In genomic region chr2:104603431-104603830, GRCm38 (mm10) we compare ENCODE assay signal across 25 mouse cellular contexts. TPM values are rescaled to one million over a fixed set of nuclear protein-coding genes. Genes with fewer than 3 reads are reported as not detected.
A peak's percentile ranks its signal among the peaks of the same experiment; 100 is the strongest.
DNase-seq lines count a peak whose midpoint lies in the region; ATAC-seq and TF ChIP-seq lines count a peak whose summit lies in the region.
"Had no signal": no experiment of that assay in that cellular context is flagged by ENCODE, and none has a peak within 500 bp of the region (broad histone marks: within the 10 kb centered on the region; RNA-seq: fewer than 3 reads in every experiment).

No protein-coding gene starts in this region.

- H3K4me3 ChIP-seq in liver, postnatal 0 days (ENCODE audit: low read depth, low read length) = no peak overlapping the region
- H3K4me3 ChIP-seq in ES-Bruce4 (ENCODE audit: low read depth, low read length) (no peak overlapping the region), ES-E14 (ENCODE audit: insufficient read depth in 1 of 2, low read depth in 1 of 2, low read length in 2 of 2, poor library complexity in 1 of 2, severe bottlenecking in 1 of 2) (no peak overlapping the region)
- H3K4me3 ChIP-seq: embryonic facial prominence, embryonic 13.5 days; embryonic facial prominence, embryonic 15.5 days; erythroblast, embryonic 14.5 days; forebrain, embryonic 10.5 days; forebrain, embryonic 12.5 days had no signal

- no peaks in the 10 kb centered on the region for H3K9me3 ChIP-seq in liver, postnatal 0 days (ENCODE audit: low read length)
- H3K9me3 ChIP-seq in ES-Bruce4 (replicated peaks; ENCODE audit: control insufficient read depth, insufficient read depth, low read length, poor library complexity, severe bottlenecking) (no peaks in the 10 kb centered on the region), ES-E14 (ENCODE audit: control insufficient read depth, insufficient read depth, low read depth, low read length) (no peaks in the 10 kb centered on the region)
- H3K9me3 ChIP-seq: embryonic facial prominence, embryonic 13.5 days; embryonic facial prominence, embryonic 15.5 days; forebrain, embryonic 10.5 days; forebrain, embryonic 12.5 days had no signal

- no peak for TF ChIP-seq CTCF in liver, postnatal 0 days (IDR thresholded peaks at IDR 0.05; ENCODE audit: low read depth)
- TF ChIP-seq CTCF in ES-Bruce4 (IDR thresholded peaks at IDR 0.05; ENCODE audit: low read depth, low read length) = no peak

- no peaks in the 10 kb centered on the region for H3K36me3 ChIP-seq in liver, postnatal 0 days (replicated peaks; ENCODE audit: insufficient read depth, low read length)
- H3K36me3 ChIP-seq in ES-Bruce4 (ENCODE audit: control insufficient read depth, insufficient read depth, low read length, poor library complexity, severe bottlenecking) = peaks cover 8% of the 10 kb centered on the region
- peaks cover 2% of the 10 kb centered on the region; the same call in 1 of the 2 replicates for H3K36me3 ChIP-seq in ES-E14 (ENCODE audit: control insufficient read depth, insufficient read depth, low read length, poor library complexity, severe bottlenecking)

- 48% methylated on average over 1 of the region's 1 CpGs for WGBS in liver, postnatal 0 days (ENCODE audit: insufficient replicate concordance)

- TF ChIP-seq POLR2A in ES-Bruce4 (IDR thresholded peaks at IDR 0.05; ENCODE audit: insufficient read depth, low read length) = no peak

- H3K9ac ChIP-seq in liver, postnatal 0 days (replicated peaks) = no peak overlapping the region
- H3K9ac ChIP-seq in ES-Bruce4 (ENCODE audit: low read depth, poor library complexity, severe bottlenecking) (no peak overlapping the region), ES-E14 (ENCODE audit: insufficient read depth, low read depth, low read length, poor library complexity, severe bottlenecking) (no peak overlapping the region)
- H3K9ac ChIP-seq: embryonic facial prominence, embryonic 13.5 days; embryonic facial prominence, embryonic 15.5 days; forebrain, embryonic 12.5 days had no signal

- ATAC-seq in liver, postnatal 0 days = 0 out of 2 replicates have a peak, but pooled peaks have one; percentile 38
- ATAC-seq in megakaryocyte progenitor cell, adult 5-6 weeks (replicated peaks; ENCODE audit: poor library complexity) = no peak
- ATAC-seq: forebrain, embryonic 14.5 days; forebrain, embryonic 16.5 days had no signal

- in situ Hi-C loops in ES-E14 (cut with MboI; ENCODE audit: low sequenced_read_pairs in 2 of 2, unreplicated experiment in 2 of 2) = no loop called here

- no peak for DNase-seq in liver, postnatal 0 days
- no peak for DNase-seq in liver
- DNase-seq in ES-E14 (ENCODE audit: low read depth, low spot score) = no peak
- DNase-seq in NIH3T3 (ENCODE audit: low read depth) = peak; percentile 21
- DNase-seq in heart, adult 18-20 months = no peak
- DNase-seq in kidney, postnatal 14 days = no peak
- DNase-seq: adrenal gland, adult 2 months; adrenal gland, postnatal 10 days; adrenal gland, postnatal 25 days; cerebellum, adult 11 months; cerebellum, adult 18-20 months; cerebellum, adult 8-10 months; cerebellum, adult 9-11 months; cerebellum, postnatal 14 days; cerebellum, postnatal 36 days; embryo, embryonic 11 days had no signal

- peak overlapping the region; percentile 13; the same call in 1 of the 2 replicates for H3K27ac ChIP-seq in liver, postnatal 0 days (ENCODE audit: low read depth)
- peak overlapping the region; percentile 51 for H3K27ac ChIP-seq in ES-Bruce4 (ENCODE audit: insufficient read depth, low read length)
- no peak overlapping the region; the same call in 1 of the 2 replicates for H3K27ac ChIP-seq in ES-E14 (ENCODE audit: insufficient read depth, low read depth, low read length, poor library complexity, severe bottlenecking)
- H3K27ac ChIP-seq: embryonic facial prominence, embryonic 13.5 days; embryonic facial prominence, embryonic 15.5 days; forebrain, embryonic 10.5 days; forebrain, embryonic 12.5 days had no signal

- TF ChIP-seq EP300 in liver, postnatal 0 days (IDR thresholded peaks at IDR 0.05; ENCODE audit: low read depth) = no peak
- TF ChIP-seq EP300 in ES-Bruce4 (IDR thresholded peaks at IDR 0.05; ENCODE audit: insufficient read depth, low read depth, low read length) = no peak

- no peaks in the 10 kb centered on the region for H3K27me3 ChIP-seq in liver, postnatal 0 days (ENCODE audit: insufficient read depth, low read length)
- H3K27me3 ChIP-seq in ES-Bruce4 (ENCODE audit: control insufficient read depth, insufficient read depth, low read length, poor library complexity, severe bottlenecking) = no peaks in the 10 kb centered on the region
- H3K27me3 ChIP-seq: embryonic facial prominence, embryonic 13.5 days; embryonic facial prominence, embryonic 15.5 days; forebrain, embryonic 12.5 days had no signal

- no peak overlapping the region for H3K4me2 ChIP-seq in liver, postnatal 0 days (ENCODE audit: low read depth, low read length)
- H3K4me2 ChIP-seq: embryonic facial prominence, embryonic 13.5 days; embryonic facial prominence, embryonic 15.5 days; forebrain, embryonic 12.5 days had no signal

- H3K4me1 ChIP-seq in liver, postnatal 0 days (ENCODE audit: insufficient read depth) = no peaks in the 10 kb centered on the region
- peaks cover 5% of the 10 kb centered on the region for H3K4me1 ChIP-seq in ES-Bruce4 (ENCODE audit: control insufficient read depth, insufficient read depth, low read length)
- H3K4me1 ChIP-seq in ES-E14 (ENCODE audit: control insufficient read depth in 2 of 2, insufficient read depth in 2 of 2, low read length in 2 of 2, poor library complexity in 1 of 2) = peaks cover 0 to 2% of the 10 kb centered on the region in 2 experiments; a peak in 1 of 4 replicates
- H3K4me1 ChIP-seq: embryonic facial prominence, embryonic 13.5 days; embryonic facial prominence, embryonic 15.5 days; forebrain, embryonic 10.5 days; forebrain, embryonic 12.5 days had no signal

TF ChIP-seq in ES-E14, 5 proteins besides CTCF, POLR2A, EP300 and RAD21:
- TF ChIP-seq ZNF384 (IDR thresholded peaks at IDR 0.05; ENCODE audit: low read depth, low read length) (0 out of 2 replicates have a peak, but pooled peaks have one; percentile 23), HCFC1 (IDR thresholded peaks at IDR 0.05; ENCODE audit: borderline replicate concordance, insufficient read depth, low read length) (no peak)

RNA-seq across cellular contexts. Expression of gene Cstf3, which starts 13.1 kb away (rescaled TPM):
- 23.0 and 24.3 TPM in 2 replicates for polyA plus RNA-seq in liver, postnatal 0 days (2015; fragmentation: Nextera tagmentation; extraction: Ambion mirVana)
- 78.4 and 85.7 TPM in 2 replicates for polyA plus RNA-seq in ES-Bruce4 (2011; ENCODE audit: insufficient read depth, insufficient read length, low read depth, missing spikeins)
- 23.3 and 31.8 TPM in 2 replicates for total RNA-seq in ES-E14 (2012; rRNA removed)
- 41.5 and 60.7 TPM in 2 replicates for total RNA-seq in megakaryocyte progenitor cell, adult 5-6 weeks (2015)
- total RNA-seq in megakaryocyte progenitor cell, adult 5-6 weeks (2017) = 20.9 and 24.5 TPM in 2 replicates
- total RNA-seq in heart, adult 18-20 months (2021) = 10 to 100 TPM; 11.5 to 12.9 TPM
